Mouse (Mus musculus): ENCODE results near the gene Naa80. TPM values are rescaled to one million over a fixed set of nuclear protein-coding genes. Genes with fewer than 3 reads are reported as not detected.
A peak's percentile ranks its signal among the peaks of the same experiment; 100 is the strongest.
"Not testable (repeated sequence)": the region's sequence is repeated elsewhere in the genome, so short reads cannot be mapped to it uniquely, and the experiment has no call there.

Gene Naa80
- total and polyA plus RNA-seq, 2 experiments from 2014 or later = 14.5 to 58.8 TPM

DNA sequence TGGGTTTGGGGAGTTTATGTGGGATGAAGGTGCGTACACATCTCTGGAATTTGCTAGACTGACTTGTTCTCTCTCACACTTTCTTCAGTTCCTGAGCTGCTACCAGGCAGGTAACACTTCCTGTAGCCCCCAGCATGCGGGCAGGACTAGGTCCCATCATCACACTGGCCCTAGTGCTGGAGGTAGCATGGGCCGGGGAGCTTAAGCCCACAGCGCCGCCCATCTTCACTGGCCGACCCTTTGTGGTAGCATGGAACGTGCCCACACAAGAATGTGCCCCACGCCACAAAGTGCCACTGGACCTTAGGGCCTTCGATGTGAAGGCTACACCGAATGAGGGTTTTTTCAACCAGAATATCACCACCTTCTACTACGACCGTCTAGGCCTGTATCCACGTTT lies 8.7 kb upstream of the Naa80 start:
- WGBS = 52% methylated on average over 13 of the region's 13 CpGs
- DNase-seq (ENCODE audit: low spot score) = no peak
- H3K27me3 ChIP-seq (ENCODE audit: control insufficient read depth, insufficient read depth, low read length) = no peaks in the 10 kb centered on the region
- no peak for ATAC-seq (ENCODE audit: insufficient read depth, low read depth)
- TF ChIP-seq CTCF (IDR thresholded peaks at IDR 0.05; ENCODE audit: low read depth) (no peak; the same call in 1 of the 2 replicates), EP300 (IDR thresholded peaks at IDR 0.05; ENCODE audit: low read depth) (no peak)
- peaks cover 27% of the 10 kb centered on the region for H3K36me3 ChIP-seq (replicated peaks; ENCODE audit: control insufficient read depth, insufficient read depth, low read length)
- H3K4me1 ChIP-seq (ENCODE audit: control insufficient read depth, insufficient read depth) = peaks cover 21% of the 10 kb centered on the region
- peak overlapping the region; percentile 76 for H3K4me3 ChIP-seq (ENCODE audit: low read depth, low read length)
- peak overlapping the region; percentile 76 for H3K4me2 ChIP-seq (ENCODE audit: low read depth, low read length)
- no peaks in the 10 kb centered on the region for H3K9me3 ChIP-seq (replicated peaks; ENCODE audit: control insufficient read depth, low read length)
- peak overlapping the region; percentile 90 for H3K27ac ChIP-seq (ENCODE audit: low read depth)
- H3K9ac ChIP-seq (replicated peaks; ENCODE audit: low read depth, low read length) = peak overlapping the region; percentile 77

DNA sequence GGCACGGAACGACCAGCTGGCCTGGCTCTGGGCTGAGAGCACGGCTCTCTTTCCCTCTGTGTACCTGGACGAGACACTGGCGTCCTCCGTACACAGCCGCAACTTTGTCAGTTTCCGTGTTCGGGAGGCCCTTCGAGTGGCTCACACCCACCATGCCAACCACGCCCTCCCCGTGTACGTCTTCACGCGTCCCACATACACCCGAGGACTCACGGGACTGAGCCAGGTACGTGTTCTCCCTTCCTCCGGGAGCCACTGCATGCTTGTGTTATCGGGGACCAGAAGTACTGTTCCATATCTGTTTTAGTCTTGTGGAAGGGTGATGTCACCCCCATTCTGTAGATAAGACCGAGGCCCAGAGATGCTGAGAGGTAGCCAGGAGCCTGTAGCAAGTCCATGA lies 7.8 kb upstream of the Naa80 start:
- H3K27me3 ChIP-seq (ENCODE audit: control insufficient read depth, insufficient read depth, low read length) = no peaks in the 10 kb centered on the region
- H3K9me3 ChIP-seq (replicated peaks; ENCODE audit: control insufficient read depth, low read length) = no peaks in the 10 kb centered on the region
- ATAC-seq (ENCODE audit: insufficient read depth, low read depth) (no peak), DNase-seq (ENCODE audit: low spot score) (no peak)
- peak overlapping the region; percentile 76 for H3K4me2 ChIP-seq (ENCODE audit: low read depth, low read length)
- H3K36me3 ChIP-seq (replicated peaks; ENCODE audit: control insufficient read depth, insufficient read depth, low read length) = peaks cover 27% of the 10 kb centered on the region
- peak overlapping the region; percentile 56; the same call in 1 of the 2 replicates for H3K27ac ChIP-seq (ENCODE audit: low read depth)
- TF ChIP-seq EP300 (IDR thresholded peaks at IDR 0.05; ENCODE audit: low read depth) (no peak), CTCF (IDR thresholded peaks at IDR 0.05; ENCODE audit: low read depth) (no peak)
- peaks cover 21% of the 10 kb centered on the region for H3K4me1 ChIP-seq (ENCODE audit: control insufficient read depth, insufficient read depth)
- no peak overlapping the region for H3K9ac ChIP-seq (replicated peaks; ENCODE audit: low read depth, low read length)
- 33% methylated on average over 21 of the region's 21 CpGs for WGBS
- peak overlapping the region; percentile 76 for H3K4me3 ChIP-seq (ENCODE audit: low read depth, low read length)

- Histone ChIP-seq H3K4me3 (ENCODE audit: low read depth, low read length) (peak overlapping the region; percentile 76), H3K4me1 (ENCODE audit: control insufficient read depth, insufficient read depth) (peaks cover 25% of the 10 kb centered on the region), H3K36me3 (replicated peaks; ENCODE audit: control insufficient read depth, insufficient read depth, low read length) (peaks cover 27% of the 10 kb centered on the region), H3K4me2 (ENCODE audit: low read depth, low read length) (peak overlapping the region; percentile 76), H3K27ac (ENCODE audit: low read depth) (peak overlapping the region; percentile 56), H3K27me3 (ENCODE audit: control insufficient read depth, insufficient read depth, low read length) (no peaks in the 10 kb centered on the region), H3K9me3 (replicated peaks; ENCODE audit: control insufficient read depth, low read length) (no peaks in the 10 kb centered on the region), H3K9ac (replicated peaks; ENCODE audit: low read depth, low read length) (no peak overlapping the region; the same call in 1 of the 2 replicates)
- no peak for ATAC-seq (ENCODE audit: insufficient read depth, low read depth)
- TF ChIP-seq CTCF (IDR thresholded peaks at IDR 0.05; ENCODE audit: low read depth) (no peak), EP300 (IDR thresholded peaks at IDR 0.05; ENCODE audit: low read depth) (no peak)
- no peak for DNase-seq (ENCODE audit: low spot score)
- 82% methylated on average over 22 of the region's 22 CpGs for WGBS
Observed at GRCm38 (mm10) chr9:107571534-107572326, 7.0 kb upstream of the Naa80 start.

DNA sequence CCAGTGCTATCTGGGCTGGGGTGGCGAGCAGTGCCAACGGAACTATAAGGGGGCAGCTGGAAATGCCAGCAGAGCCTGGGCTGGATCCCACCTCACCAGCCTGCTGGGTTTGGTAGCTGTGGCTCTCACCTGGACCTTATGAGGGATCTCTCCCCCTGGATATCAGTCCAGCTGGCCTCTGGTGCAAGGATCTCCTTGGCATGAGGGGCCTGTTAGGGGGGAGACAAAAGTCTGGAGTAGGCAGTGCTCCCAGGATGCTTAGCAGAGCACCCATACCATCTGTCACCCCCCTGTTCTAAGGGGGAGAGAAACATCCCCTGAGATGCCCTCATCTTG lies 6.4 kb upstream of the Naa80 start:
- Histone ChIP-seq H3K4me1 (ENCODE audit: control insufficient read depth, insufficient read depth) (peaks cover 29% of the 10 kb centered on the region), H3K9me3 (replicated peaks; ENCODE audit: control insufficient read depth, low read length) (no peaks in the 10 kb centered on the region), H3K4me2 (ENCODE audit: low read depth, low read length) (no peak overlapping the region), H3K4me3 (ENCODE audit: low read depth, low read length) (no peak overlapping the region), H3K27me3 (ENCODE audit: control insufficient read depth, insufficient read depth, low read length) (no peaks in the 10 kb centered on the region), H3K9ac (replicated peaks; ENCODE audit: low read depth, low read length) (no peak overlapping the region), H3K36me3 (replicated peaks; ENCODE audit: control insufficient read depth, insufficient read depth, low read length) (peaks cover 27% of the 10 kb centered on the region), H3K27ac (ENCODE audit: low read depth) (no peak overlapping the region)
- no peak for TF ChIP-seq CTCF (IDR thresholded peaks at IDR 0.05; ENCODE audit: low read depth)
- TF ChIP-seq EP300 (IDR thresholded peaks at IDR 0.05; ENCODE audit: low read depth) = no peak
- no peak for ATAC-seq (ENCODE audit: insufficient read depth, low read depth)
- no peak for DNase-seq (ENCODE audit: low spot score)
- 85% methylated on average over 2 of the region's 2 CpGs for WGBS

- H3K4me1 ChIP-seq (ENCODE audit: control insufficient read depth, insufficient read depth) = peaks cover 25% of the 10 kb centered on the region
- 90% methylated on average over 6 of the region's 6 CpGs for WGBS
Observed at GRCm38 (mm10) chr9:107573774-107574173, 4.9 kb upstream of the Naa80 start.

More at GRCm38 (mm10) chr9:107573774-107574173, 4.9 kb upstream of the Naa80 start:
- peaks cover 27% of the 10 kb centered on the region for H3K36me3 ChIP-seq (replicated peaks; ENCODE audit: control insufficient read depth, insufficient read depth, low read length)
- H3K9me3 ChIP-seq (replicated peaks; ENCODE audit: control insufficient read depth, low read length); H3K9ac ChIP-seq (replicated peaks; ENCODE audit: low read depth, low read length); DNase-seq (ENCODE audit: low spot score); H3K4me2 ChIP-seq (ENCODE audit: low read depth, low read length); H3K4me3 ChIP-seq (ENCODE audit: low read depth, low read length); H3K27ac ChIP-seq (ENCODE audit: low read depth); ATAC-seq (ENCODE audit: insufficient read depth, low read depth); H3K27me3 ChIP-seq (ENCODE audit: control insufficient read depth, insufficient read depth, low read length): not testable (repeated sequence)

All from heart, postnatal 0 days (tissue).